Mouse (Mus musculus) embryo, embryonic 10.5 days (tissue): ENCODE results near the gene Prkab1.

Source experiments
- DNase-seq: peaks from one replicate; pipeline ENCODE4 v3.0.0-alpha.2; 2015; ENCODE audit warnings: low spot score

Prkab1 gene

DNA sequence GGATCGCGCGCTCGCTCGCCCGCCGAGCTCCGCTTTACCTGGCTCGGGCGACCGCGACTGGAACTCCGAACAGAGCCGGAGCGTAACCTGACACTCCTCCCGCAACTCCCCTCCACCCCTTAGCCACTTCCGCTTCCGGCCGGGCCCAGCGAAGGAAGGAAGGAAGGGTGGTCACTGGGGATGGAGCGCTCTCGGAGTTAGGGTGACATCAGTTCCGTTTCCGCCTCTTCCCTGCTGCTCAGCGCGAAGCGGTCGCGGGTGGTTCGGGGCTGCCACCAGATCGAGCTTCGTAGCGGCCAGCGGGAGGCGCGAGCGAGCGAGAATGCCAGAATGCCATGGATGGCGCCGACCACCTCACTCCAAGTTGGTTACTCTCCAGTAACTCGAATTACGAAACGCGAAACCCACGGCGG, at the start of gene Prkab1:
Gene Prkab1, minus strand, starts transcription at position 182 of the 413 bp plus-strand sequence.
- DNase-seq = peak; percentile 97

DNA sequence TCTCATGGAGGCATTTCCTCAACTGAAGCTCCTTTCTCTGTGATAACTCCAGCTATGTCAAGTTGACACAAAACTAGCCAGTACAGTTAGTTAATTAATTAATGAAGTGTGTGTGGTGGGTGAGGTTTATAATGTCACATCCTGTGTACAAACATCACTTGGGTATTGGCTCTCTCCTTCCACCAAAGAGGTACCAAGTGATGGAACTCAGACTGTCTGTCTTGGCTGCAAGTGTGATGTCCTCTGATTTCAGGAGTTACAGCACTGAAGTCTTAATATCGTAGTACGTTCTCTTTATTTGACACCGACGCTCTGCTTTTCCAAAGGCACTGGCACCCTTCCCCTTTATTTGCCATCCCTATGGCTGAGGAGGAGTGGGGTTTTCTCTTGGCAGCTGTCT, 45.3 kb upstream of the Prkab1 start:
- DNase-seq = no peak

DNA sequence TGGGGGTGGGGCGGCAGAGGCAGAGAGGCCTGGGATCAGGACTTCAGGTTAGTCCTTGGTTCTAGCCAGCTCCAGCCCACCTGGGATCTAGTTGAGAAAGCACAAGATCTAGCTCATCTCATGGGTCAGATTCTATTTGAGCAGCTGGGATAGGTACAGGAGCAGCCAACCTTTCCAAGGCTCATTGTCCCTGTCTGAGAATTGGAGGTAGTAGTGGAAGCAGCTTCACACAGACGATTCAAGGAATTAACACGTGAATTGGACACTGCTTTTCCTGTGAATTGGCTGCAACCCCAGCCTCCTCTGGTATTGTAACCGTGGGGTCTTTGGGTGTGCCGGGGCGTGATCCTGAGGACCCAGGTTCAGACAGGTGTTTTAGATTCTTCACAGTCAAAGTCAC, 28.5 kb upstream of the Prkab1 start:
- no peak for DNase-seq

DNA sequence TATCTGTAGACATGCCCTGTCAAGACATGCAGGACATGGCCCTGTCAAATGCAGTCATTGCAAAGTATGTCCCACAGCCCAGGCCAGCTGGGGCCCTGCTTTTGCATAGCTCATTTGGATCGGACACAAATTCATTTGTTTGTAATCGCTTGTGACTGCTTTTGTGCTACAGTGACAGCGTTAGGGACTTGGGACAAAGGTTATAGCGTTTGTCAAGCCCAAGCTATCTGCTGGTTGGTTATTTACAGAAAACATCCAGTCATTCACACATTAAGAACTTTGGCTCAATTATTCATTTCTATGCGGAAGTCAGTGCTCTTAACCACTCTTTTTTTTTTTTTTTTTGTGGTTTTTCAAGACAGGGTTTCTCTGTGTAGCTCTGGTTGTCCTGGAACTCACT, 27.9 kb upstream of the Prkab1 start:
- no peak for DNase-seq

DNA sequence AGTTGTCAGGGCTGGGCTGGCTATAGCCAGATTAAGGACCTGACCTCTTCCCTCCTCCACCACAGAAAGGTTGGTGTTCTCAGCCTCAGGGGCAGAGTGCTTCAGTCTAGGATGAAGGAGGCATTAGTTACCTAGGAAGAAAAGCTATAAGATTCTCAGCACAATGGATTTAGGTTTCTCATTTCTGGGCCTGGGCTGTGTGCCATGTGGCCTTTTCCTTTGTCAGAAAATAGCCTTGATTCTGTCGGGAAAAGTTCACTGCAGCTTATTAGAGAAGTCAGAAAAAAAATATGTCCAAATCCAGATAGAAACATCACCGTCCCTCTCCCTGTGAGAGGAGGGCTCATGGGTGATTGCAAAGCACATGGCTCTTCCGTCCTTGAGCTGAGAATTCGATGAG, 25.5 kb upstream of the Prkab1 start:
- no peak for DNase-seq

DNA sequence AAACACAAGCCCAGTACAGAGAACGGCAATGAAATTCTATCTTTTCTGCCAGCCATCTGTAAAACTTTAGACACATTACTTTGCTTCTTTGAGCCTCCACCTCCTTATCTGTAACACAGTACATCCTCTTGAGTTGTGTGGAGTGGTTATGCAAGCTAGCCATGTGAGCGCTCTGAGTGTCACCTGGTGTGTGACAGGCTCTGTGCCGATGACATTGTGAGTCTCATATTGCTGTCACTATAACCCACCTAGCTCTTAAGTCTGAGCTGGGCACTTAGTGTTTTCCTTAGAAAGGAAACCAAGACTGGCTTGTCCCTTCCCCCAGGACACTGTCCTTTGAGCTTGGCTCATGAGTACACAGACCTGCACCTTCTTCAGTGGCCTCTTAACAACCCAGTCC, 24.0 kb upstream of the Prkab1 start:
- DNase-seq = no peak

DNA sequence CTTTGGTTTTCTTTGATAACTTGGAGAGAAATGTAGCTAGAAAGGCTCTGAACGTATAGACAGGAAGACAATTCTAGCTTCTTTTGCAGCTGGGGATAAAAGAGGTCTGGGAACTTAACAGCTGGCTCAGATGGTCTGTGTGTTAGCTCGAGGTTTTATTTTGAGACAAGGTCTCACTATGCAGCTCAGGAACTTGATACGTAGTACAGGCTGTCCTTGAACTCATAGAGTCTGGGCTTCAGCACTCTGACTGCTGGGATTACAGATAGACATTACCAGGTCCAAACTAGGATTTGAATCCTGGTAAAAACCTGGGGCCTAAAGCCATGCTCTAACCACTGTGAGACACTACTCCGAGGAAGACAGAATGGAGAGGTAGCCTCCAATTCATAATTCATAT, 21.9 kb upstream of the Prkab1 start:
- DNase-seq = no peak

DNA sequence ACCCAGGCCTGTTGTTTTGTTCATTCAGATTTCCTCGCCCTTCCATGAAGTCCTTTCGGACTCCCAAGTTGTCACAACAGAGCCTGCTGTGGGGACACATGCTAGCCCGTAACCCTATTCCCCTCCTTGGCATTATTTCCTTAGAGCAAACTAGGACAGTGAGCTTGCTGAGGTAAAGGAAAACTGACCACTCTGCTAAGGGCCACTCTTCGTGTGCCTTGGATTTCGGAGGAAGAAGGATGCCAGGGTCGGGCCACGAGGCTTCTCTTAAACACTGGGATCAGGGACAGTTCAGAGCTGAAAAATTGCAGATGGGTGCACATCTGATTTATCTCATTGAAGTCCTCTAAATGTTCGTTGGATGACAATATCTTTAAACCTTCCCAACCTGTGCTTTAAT, 21.3 kb upstream of the Prkab1 start:
- no peak for DNase-seq

DNA sequence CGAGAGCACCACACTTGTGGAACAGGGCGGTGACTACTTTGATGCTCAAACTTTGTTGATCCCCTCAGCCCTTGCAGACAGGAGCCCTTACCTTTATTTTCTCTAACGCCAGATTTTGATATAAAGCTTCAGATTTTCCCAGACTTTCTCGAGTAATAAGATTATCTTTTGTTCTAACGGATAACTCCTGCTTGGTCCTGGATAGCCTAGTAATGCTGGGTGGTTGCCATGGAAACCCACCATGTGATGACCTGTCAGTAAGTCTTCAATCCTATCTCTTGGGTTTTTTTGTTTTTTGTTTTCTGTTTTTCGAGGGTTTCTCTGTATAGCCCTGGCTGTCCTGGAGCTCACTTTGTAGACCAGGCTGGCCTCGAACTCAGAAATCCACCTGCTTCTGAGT, 17.9 kb upstream of the Prkab1 start:
- no peak for DNase-seq

DNA sequence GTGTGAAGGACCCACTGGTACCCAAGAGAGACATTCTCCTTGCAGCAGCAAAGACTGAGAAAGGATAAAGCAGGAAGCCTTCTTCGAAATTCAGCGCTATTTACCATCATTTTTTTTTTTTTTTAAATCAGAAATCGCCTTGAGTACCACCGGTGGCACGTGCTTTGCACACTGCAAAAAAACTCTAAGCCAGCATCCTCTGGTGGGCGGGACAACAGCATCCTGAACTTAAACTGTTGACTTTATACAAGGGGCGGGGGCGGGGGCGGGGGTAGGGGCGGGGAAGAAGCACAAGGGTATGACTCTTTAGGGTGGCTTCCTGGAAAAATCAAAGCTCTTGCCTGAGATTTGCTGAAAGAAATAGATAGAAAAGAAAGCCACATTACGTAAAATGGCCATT, 15.4 kb upstream of the Prkab1 start:
- DNase-seq = no peak

DNA sequence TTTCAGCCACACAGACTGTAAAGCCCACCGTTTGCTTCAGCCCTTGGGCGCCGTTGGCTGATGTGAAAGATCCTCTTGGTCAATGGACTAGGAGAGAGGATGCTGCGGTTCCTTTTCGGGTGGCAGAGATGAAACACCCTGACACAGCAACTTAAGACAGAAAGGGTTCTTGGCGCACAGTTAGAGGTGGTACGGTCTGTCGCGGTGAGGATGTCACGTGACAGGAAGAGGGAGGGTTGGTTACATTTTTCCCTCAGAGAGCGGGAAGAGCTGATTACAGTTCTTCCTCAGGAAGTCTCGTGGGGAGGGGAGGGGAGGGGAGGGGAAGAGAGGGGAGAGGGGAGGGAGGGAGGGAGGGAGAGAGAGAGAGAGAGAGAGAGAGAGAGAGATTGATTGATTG, 13.4 kb upstream of the Prkab1 start:
- no peak for DNase-seq

DNA sequence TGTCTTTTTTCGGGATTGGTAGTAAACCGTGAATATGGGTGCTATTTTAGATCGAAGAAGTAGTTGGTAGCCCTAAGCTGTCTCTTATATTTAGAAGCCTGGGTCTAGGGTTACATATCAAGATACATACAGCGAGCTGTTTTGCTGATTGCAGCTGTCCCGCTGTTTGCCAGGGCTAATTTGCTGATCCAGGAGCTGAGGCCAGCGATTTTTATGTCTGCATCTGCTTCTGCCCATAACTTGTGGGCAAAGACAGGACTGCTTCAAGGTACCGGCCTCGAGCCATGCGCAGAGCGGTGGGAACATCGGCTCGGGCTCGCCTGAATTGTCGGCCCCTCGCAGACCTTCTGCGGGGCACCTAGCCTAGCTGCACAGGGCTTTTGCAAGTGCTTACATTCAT, 12.2 kb upstream of the Prkab1 start:
- no peak for DNase-seq

DNA sequence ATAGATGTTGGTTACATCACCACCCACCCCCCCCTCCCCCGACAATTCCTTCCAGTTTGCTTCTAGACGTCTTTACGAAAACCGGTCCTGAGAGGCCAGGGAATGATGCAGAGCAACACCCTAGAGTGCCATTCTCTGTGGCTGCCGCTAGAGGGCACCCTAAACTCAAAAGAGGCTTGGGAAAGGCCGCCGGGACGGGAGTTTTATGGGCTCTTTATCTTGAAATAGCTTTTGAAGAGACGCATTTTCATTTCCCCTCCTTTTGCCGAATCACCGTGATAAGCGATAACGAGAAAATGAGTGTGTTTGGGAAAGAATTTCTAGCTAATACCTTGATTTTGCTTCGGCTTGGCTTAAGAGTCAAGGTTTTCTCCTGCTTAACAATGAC, 6.9 kb upstream of the Prkab1 start:
- DNase-seq = peak; percentile 94

DNA sequence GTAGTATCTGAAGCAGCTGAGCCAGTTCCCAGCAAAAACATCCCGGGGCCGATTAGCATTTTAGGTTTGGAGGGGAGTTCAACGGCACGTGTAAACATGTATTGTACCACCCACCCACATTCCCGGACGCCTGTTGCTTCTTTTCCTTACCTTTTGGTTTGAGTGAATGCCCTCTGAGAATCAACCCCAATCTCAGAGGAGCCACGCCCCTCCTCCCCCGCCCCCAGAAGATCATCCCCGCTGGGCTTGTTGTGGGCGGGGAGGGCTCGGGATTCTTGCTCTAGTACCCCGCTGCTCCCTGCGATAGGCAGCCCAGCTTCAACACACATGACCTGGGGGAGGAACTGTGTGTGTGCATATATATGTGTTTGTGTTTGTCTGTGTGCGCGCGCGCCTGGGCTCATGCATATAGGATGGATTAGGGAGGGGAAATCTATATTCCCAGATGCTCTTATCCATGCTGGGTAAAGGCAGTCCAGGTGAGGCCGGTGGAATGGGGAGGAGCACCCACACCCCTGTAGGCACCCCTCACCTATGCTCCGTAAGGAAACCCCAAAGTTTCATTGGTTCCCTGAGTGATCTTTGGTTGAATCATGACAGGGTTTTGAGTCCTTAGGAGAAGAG, 6.4 kb upstream of the Prkab1 start:
- no peak for DNase-seq

DNA sequence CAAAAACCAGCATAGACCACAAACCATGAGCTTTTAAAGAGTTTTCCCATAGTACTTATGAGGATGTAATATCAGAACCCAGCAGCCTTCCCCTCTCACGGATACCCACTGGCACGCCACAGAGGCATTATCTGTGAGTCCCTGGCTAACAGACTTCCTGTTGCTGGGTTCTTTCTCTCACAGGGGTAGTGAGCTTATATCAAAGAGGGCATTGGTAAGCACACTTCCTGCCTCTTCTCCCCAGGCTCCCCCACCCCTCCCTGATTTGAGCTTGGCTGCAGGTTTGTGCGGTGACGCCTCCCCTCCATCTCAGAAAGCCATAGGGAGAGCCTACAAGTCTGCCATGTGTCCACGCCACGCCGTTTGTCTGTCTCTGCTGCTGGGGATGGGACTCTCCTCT, 4.8 kb upstream of the Prkab1 start:
- DNase-seq = no peak

DNA sequence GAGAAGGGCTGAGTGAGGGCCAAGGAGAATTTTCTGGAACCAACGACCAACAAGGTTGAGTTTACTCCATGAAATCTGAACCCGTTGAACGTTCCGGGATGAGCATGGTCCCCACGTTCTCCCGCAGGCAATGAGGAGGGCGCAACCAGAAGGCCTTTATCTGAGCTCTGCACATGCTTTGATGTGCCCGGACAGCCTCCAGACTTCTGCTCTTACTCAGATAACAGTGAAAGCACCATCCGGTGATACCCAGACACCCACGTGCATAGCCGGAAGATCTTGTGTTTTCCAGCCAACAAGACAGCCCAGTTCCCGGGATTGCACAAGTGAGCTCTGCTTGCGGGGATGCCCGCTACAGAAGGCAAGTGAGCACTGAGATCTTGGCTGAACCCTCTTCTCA, 2.3 kb upstream of the Prkab1 start:
- DNase-seq = no peak

DNA sequence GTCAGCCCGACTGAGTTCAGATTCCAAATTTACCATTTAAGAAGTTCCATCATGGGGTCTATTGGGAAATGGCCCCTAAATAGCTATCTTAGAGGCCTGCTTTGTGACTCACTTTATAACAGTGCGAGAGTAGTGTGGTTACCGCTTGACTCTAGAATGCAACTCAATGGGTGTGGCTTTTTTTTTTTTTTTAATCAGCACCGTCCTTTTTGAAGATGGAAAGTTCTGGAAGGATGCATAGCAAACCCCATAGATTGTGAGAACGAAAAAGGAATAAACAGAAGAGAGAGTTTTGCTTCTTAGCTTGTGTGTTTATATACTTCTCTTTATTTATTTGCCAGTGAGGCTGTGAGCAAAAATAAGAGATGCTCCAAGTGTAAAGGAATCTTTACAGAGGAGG, 1.8 kb upstream of the Prkab1 start:
- no peak for DNase-seq

DNA sequence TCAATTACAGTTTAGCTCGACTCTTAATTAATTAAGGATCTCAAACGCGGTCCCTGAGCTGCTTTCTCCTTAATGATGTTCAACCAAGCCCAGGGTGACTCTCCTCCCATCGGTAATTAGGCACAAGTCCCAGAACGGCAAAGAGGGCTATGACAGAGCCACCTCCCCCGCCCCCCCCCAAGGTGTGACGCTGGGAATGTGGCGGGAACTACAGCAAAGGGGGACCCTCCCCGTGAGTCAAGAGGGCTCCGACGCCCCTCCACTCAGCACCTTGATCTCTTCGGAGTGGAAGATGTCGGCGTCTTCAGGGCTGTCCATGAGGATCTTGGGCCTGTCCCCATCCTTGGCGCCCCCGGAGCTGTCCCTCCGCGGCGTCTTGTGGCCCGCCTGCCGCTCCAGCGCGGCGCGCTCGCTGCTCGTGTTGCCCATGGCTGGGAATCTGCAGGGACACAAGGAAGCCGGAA, 455 bp downstream of the Prkab1 start:
- DNase-seq = peak; percentile 59

DNA sequence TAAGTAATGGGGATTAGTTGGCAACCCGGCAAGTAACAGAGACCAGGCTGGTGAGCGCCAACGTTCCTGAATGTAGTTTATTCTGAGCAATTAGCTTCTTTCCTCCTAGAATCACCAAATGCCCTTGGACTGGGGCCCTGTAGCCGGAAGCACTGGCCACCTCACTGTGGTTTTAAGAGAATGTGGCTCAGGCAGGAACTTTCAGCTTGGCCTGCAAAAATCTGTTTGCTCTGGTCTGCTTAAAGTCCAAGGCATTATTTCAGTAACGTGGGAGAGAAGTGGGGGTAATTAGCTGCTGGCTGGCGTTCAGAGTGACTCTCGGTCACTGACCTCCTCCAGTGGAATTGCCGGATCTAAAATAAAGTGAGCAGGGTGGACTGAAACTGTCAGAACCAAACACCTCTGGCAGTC, 1.1 kb downstream of the Prkab1 start:
- DNase-seq = no peak

DNA sequence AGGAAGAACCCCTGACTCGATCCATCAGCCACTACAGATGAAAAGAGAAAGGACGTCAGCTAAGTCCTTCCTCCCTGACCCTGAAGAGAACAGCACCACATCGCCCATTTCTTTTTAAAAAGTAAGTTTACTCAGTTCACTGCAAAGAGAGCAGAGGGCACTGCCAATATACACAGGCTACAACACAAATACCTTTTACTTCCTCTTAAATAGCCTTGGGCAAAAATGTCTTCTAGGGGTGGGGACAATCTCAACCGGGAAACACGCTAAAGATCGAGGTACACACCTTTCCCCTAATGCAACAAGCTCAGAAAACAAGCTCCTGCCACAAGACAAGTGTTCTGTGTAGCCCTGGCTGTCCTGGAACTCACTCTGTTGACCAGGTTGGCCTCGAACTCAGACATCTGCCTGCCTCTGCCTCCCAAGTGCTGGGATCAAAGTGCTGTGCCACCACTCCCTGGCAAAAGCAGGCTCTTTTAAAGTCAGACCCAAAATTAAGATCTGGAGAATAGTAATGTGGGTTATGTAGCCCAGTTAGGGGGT, 1.6 kb downstream of the Prkab1 start:
- no peak for DNase-seq

DNA sequence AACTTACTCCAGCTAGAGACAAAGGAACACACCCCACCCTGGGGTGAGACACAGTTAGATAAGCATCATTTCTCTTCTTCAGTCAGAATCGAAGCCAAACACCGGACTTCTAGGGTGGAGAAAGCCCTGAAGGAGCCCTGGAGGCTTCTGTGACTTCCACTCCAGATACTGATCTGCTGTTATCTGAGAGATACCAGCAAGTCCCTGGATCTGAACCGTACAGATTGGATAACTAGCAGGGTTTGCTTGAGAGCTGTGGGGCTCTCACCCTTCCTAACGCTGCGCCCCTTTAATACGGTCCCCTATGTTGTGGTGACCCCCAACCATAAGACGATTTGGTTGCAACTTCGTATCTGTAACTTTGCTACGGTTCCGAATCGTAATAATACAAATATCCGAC, 2.2 kb downstream of the Prkab1 start:
- DNase-seq = no peak

DNA sequence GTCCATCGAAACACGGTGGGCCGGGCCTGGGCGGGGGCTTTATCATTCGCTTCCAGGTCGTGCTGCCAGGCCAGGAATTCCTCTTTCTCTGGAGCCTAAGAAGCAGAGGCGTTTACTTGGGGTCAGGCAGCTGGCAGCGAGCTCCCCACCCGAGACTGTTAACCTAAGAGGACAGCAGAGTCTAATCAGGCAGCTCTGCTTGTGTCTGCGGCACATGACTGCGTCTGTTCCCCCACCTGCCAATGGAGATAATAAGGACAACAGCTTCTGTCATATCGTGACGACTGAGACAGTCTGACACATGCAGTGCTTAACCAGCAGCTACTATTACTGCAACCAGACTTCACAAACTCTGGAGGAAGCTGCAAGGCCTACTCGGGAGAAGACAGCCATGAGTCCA, 2.8 kb downstream of the Prkab1 start:
- no peak for DNase-seq

DNA sequence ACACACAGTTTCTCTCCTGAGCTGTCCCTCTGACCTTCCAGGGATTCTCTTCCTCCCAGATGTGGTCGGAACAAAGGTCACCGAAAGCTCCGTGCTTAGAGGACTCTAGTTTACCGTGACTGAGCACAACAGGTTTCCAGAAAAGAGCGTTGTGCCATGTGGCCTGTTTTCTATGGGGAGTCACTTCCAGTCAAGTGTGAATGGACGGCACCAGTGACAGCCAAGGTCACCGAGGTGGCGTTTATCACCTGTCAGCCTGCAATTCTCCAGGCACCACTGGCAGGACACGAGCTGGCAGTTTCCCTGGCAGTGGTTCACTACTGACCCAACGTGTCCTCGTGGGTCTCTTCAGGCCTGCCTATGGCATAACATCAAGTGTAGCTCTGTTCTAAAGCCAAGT, 4.9 kb downstream of the Prkab1 start:
- DNase-seq = no peak

DNA sequence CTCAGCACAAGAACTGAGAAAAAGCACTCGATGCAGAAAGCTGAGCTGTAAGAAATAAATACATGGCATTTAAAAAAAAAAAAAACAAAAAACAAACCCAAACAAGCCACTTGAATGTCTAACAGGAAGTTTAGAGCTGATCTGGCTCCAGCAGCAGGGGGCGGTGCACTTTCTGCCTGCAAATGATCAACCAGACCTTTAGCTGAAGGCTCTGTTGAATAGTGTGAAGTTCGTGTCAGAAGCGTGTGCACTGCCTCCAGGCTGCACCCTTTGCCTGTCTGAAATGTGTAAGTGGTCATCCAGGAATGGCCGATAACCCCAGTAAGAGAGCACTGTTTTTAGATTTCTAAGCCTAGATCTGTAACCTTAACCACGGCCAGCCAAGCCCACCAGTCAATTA, 5.5 kb downstream of the Prkab1 start:
- no peak for DNase-seq

DNA sequence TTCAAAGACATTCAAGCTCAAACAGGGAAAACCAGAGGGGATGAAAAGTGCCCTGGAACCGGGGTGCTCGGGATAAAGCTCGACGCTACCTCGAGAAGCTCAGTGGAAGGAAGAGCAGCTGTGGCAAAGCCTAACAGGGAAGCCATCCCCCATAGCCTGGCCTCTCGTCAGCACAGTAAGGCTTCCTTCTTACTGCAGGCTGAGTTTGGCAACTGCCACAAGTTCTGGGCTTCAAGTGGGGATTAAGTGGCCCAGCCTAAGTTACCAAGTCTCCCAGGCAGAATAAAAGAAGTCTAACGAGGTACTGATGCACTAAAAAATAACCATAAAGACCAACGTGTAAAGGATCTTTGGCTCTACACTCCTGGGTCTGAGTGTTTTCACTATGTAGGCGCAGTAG, 6.1 kb downstream of the Prkab1 start:
- no peak for DNase-seq
